In the genomic region with DNA sequence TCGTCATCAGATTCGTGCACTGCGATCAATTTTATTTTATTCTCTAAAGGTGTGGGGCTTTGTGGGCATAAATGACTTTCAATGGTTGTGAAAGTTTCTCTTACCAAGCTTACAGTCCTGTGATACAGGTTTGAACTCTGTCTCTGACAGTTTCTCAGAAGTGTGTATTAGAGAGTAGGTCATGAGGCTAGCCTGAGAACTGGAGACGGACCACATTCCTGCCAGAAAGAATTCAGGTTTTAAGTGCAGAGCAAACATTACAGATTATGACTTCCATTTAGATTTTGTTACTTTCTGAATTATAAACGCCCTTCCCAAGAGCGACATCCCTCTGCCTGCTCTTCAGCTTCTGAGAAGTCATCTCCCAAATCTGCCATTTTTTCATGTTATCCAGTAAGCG, we compare ENCODE assay signal across 8 mouse cellular contexts. TPM values are rescaled to one million over a fixed set of nuclear protein-coding genes. Genes with fewer than 3 reads are reported as not detected.
DNase-seq lines count a peak whose midpoint lies in the region; ATAC-seq and TF ChIP-seq lines count a peak whose summit lies in the region.

No protein-coding gene starts in this region.

- TF ChIP-seq CTCF in ES-Bruce4 (IDR thresholded peaks at IDR 0.05; ENCODE audit: low read depth, low read length), result no peak

- no peak for TF ChIP-seq EP300 in ES-Bruce4 (IDR thresholded peaks at IDR 0.05; ENCODE audit: insufficient read depth, low read depth, low read length)

- no peaks in the 10 kb centered on the region for H3K36me3 ChIP-seq in heart, embryonic 13.5 days
- H3K36me3 ChIP-seq in ES-Bruce4 (ENCODE audit: control insufficient read depth, insufficient read depth, low read length, poor library complexity, severe bottlenecking), result no peaks in the 10 kb centered on the region
- H3K36me3 ChIP-seq in forebrain, embryonic 16.5 days (ENCODE audit: control insufficient read depth, insufficient read depth), result no peaks in the 10 kb centered on the region
- H3K36me3 ChIP-seq in liver, embryonic 16.5 days (ENCODE audit: control insufficient read depth, insufficient read depth), result no peaks in the 10 kb centered on the region

- no peak for ATAC-seq in heart, embryonic 13.5 days (ENCODE audit: extremely low read depth, insufficient number of reproducible peaks, low FRiP score, low TSS enrichment)
- peak; percentile 13 for ATAC-seq in forebrain, embryonic 16.5 days
- no peak for ATAC-seq in liver, embryonic 16.5 days (ENCODE audit: low read depth)

- H3K4me2 ChIP-seq in heart, embryonic 13.5 days, result peak overlapping the region; percentile 92
- peak overlapping the region; percentile 64 for H3K4me2 ChIP-seq in forebrain, embryonic 16.5 days (ENCODE audit: low read length)
- peak overlapping the region; percentile 78 for H3K4me2 ChIP-seq in liver, embryonic 16.5 days (ENCODE audit: low read depth, low read length)

- no peaks in the 10 kb centered on the region for H3K27me3 ChIP-seq in heart, embryonic 13.5 days (replicated peaks)
- H3K27me3 ChIP-seq in ES-Bruce4 (ENCODE audit: control insufficient read depth, insufficient read depth, low read length, poor library complexity, severe bottlenecking), result no peaks in the 10 kb centered on the region
- H3K27me3 ChIP-seq in forebrain, embryonic 16.5 days (replicated peaks; ENCODE audit: control insufficient read depth, insufficient read depth, low read length), result no peaks in the 10 kb centered on the region
- no peaks in the 10 kb centered on the region for H3K27me3 ChIP-seq in liver, embryonic 16.5 days (ENCODE audit: control insufficient read depth, insufficient read depth, low read depth, low read length)

- 33% methylated on average over 7 of the region's 7 CpGs for WGBS in heart, embryonic 13.5 days
- 38% methylated on average over 7 of the region's 7 CpGs for WGBS in forebrain, embryonic 16.5 days
- WGBS in liver, embryonic 16.5 days (ENCODE audit: insufficient replicate concordance), result 40% methylated on average over 7 of the region's 7 CpGs

- no peak for TF ChIP-seq POLR2A in ES-Bruce4 (IDR thresholded peaks at IDR 0.05; ENCODE audit: insufficient read depth, low read length)

- DNase-seq in heart, adult 8-10 months (ENCODE audit: low spot score), result no peak
- DNase-seq in thymus, postnatal 10 days (ENCODE audit: low spot score in 2 of 2), result no peak
- no peak for DNase-seq in gastrocnemius, postnatal 10 days
- DNase-seq in kidney, postnatal 36 days, result no peak

- H3K27ac ChIP-seq in heart, embryonic 13.5 days (replicated peaks), result peak overlapping the region; percentile 84
- peak overlapping the region; percentile 33 for H3K27ac ChIP-seq in ES-Bruce4 (ENCODE audit: insufficient read depth, low read length)
- peak overlapping the region; percentile 39; the same call in 1 of the 2 replicates for H3K27ac ChIP-seq in forebrain, embryonic 16.5 days (ENCODE audit: low read length)
- no peak overlapping the region for H3K27ac ChIP-seq in liver, embryonic 16.5 days (ENCODE audit: low read length)

- H3K4me3 ChIP-seq in heart, embryonic 13.5 days, result peak overlapping the region; percentile 65
- H3K4me3 ChIP-seq in ES-Bruce4 (ENCODE audit: low read depth, low read length), result no peak overlapping the region
- peak overlapping the region; percentile 65 for H3K4me3 ChIP-seq in forebrain, embryonic 16.5 days (replicated peaks; ENCODE audit: low read length)
- H3K4me3 ChIP-seq in liver, embryonic 16.5 days (ENCODE audit: low read depth, low read length), result peak overlapping the region; percentile 63

- peaks cover 9% of the 10 kb centered on the region for H3K4me1 ChIP-seq in heart, embryonic 13.5 days
- H3K4me1 ChIP-seq in ES-Bruce4 (ENCODE audit: control insufficient read depth, insufficient read depth, low read length), result no peaks in the 10 kb centered on the region
- peaks cover 4% of the 10 kb centered on the region for H3K4me1 ChIP-seq in forebrain, embryonic 16.5 days (replicated peaks; ENCODE audit: control insufficient read depth, insufficient read depth, low read length)
- H3K4me1 ChIP-seq in liver, embryonic 16.5 days (ENCODE audit: control insufficient read depth, low read depth, low read length), result peaks cover 3% of the 10 kb centered on the region

- peak overlapping the region; percentile 79 for H3K9ac ChIP-seq in heart, embryonic 13.5 days
- H3K9ac ChIP-seq in ES-Bruce4 (ENCODE audit: low read depth, poor library complexity, severe bottlenecking), result peak overlapping the region; percentile 15
- peak overlapping the region; percentile 67 for H3K9ac ChIP-seq in forebrain, embryonic 16.5 days (replicated peaks; ENCODE audit: low read depth, low read length)
- H3K9ac ChIP-seq in liver, embryonic 16.5 days (ENCODE audit: low read depth, low read length), result peak overlapping the region; percentile 49

- H3K9me3 ChIP-seq in heart, embryonic 13.5 days, result no peaks in the 10 kb centered on the region
- H3K9me3 ChIP-seq in ES-Bruce4 (replicated peaks; ENCODE audit: control insufficient read depth, insufficient read depth, low read length, poor library complexity, severe bottlenecking), result no peaks in the 10 kb centered on the region
- H3K9me3 ChIP-seq in forebrain, embryonic 16.5 days (ENCODE audit: control insufficient read depth, low read length), result no peaks in the 10 kb centered on the region
- no peaks in the 10 kb centered on the region for H3K9me3 ChIP-seq in liver, embryonic 16.5 days (replicated peaks; ENCODE audit: control insufficient read depth, low read length)

RNA-seq across cellular contexts. Expression of a gene that starts 42.7 kb away (rescaled TPM):
- polyA plus RNA-seq in heart, embryonic 13.5 days (2015; fragmentation: Nextera tagmentation; extraction: Ambion mirVana), result 40.5 and 41.9 TPM in 2 replicates
- total RNA-seq in heart, adult 8-10 months (2022), result 10 to 100 TPM; 18.2 to 22.9 (median 21.9) TPM
- polyA plus RNA-seq in ES-Bruce4 (2011; ENCODE audit: insufficient read depth, insufficient read length, low read depth, missing spikeins), result 17.3 and 17.9 TPM in 2 replicates
- polyA plus RNA-seq in forebrain, embryonic 16.5 days (2015; fragmentation: Nextera tagmentation; extraction: Ambion mirVana), result 32.7 and 33.5 TPM in 2 replicates
- polyA plus RNA-seq in liver, embryonic 16.5 days (2015; fragmentation: Nextera tagmentation; extraction: Ambion mirVana), result 10.0 and 10.3 TPM in 2 replicates
- 10 to 100 TPM; 33.2 TPM for total RNA-seq in gastrocnemius, postnatal 10 days (2021)

RNA-seq across cellular contexts. Expression of a gene that starts 47.1 kb away (rescaled TPM):
- polyA plus RNA-seq in heart, embryonic 13.5 days (2015; fragmentation: Nextera tagmentation; extraction: Ambion mirVana), result 29.2 and 30.1 TPM in 2 replicates
- total RNA-seq in heart, adult 8-10 months (2022), result 10 to 100 TPM in 1 of 4 experiments, 1 to 10 TPM in 3; 7.8 to 10.5 (median 9.2) TPM
- 34.5 and 34.9 TPM in 2 replicates for polyA plus RNA-seq in ES-Bruce4 (2011; ENCODE audit: insufficient read depth, insufficient read length, low read depth, missing spikeins)
- polyA plus RNA-seq in forebrain, embryonic 16.5 days (2015; fragmentation: Nextera tagmentation; extraction: Ambion mirVana), result 20.2 and 22.8 TPM in 2 replicates
- polyA plus RNA-seq in liver, embryonic 16.5 days (2015; fragmentation: Nextera tagmentation; extraction: Ambion mirVana), result 13.0 and 14.2 TPM in 2 replicates
- total RNA-seq in gastrocnemius, postnatal 10 days (2021), result 10 to 100 TPM in 1 of 2 experiments, 1 to 10 TPM in 1; 9.7 to 12.6 TPM

RNA-seq across cellular contexts. Expression of a gene that starts 57.1 kb away (rescaled TPM):
- polyA plus RNA-seq in heart, embryonic 13.5 days (2015; fragmentation: Nextera tagmentation; extraction: Ambion mirVana), result 0.05 and 0.06 TPM in 2 replicates
- not detected for total RNA-seq in heart, adult 8-10 months (2022)
- 0.73 and 1.2 TPM in 2 replicates for polyA plus RNA-seq in ES-Bruce4 (2011; ENCODE audit: insufficient read depth, insufficient read length, low read depth, missing spikeins)
- polyA plus RNA-seq in forebrain, embryonic 16.5 days (2015; fragmentation: Nextera tagmentation; extraction: Ambion mirVana), result 4.8 and 5.9 TPM in 2 replicates
- not detected in 2 replicates for polyA plus RNA-seq in liver, embryonic 16.5 days (2015; fragmentation: Nextera tagmentation; extraction: Ambion mirVana)
- total RNA-seq in gastrocnemius, postnatal 10 days (2021), result not detected

Comparison
In these comparisons a context has a peak if more than half of its experiments do, and no peak if none do; other contexts are left out.
1. H3K9ac ChIP-seq: peak in every context shown above with its lines; median percentile 79 in heart, embryonic 13.5 days; 67 in forebrain, embryonic 16.5 days; 49 in liver, embryonic 16.5 days; 15 in ES-Bruce4.